Comparison of ENCODE assay signal across 21 mouse cellular contexts in the genomic region with DNA sequence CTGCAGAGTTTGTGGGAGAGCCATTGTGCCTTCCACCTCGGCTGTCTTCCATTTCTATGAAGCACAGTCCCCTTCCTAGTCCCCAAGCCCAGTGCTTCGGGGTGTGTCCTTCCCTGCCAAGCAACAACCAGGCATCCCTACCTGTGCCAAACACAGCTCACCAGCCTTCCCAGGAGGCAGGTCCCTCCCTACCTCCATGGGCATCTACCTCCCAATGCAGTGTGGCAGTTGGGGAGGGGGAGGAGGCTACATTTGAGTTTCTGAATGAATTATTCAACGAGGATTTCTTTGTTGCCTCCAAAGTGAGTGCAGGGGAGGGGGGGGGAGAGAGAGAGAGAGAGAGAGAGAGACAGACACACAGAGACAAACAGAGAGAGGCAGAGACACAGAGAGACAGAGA.
A peak's percentile ranks its signal among the peaks of the same experiment; 100 is the strongest.
DNase-seq lines count a peak whose midpoint lies in the region; ATAC-seq lines count a peak whose summit lies in the region.
"Had no signal": no experiment of that assay in that cellular context is flagged by ENCODE, and none has a peak within 500 bp of the region (broad histone marks: within the 10 kb centered on the region; RNA-seq: fewer than 3 reads in every experiment).

No protein-coding gene starts in this region.

- no peaks in the 10 kb centered on the region for H3K36me3 ChIP-seq in forebrain, embryonic 10.5 days (replicated peaks)
- no peaks in the 10 kb centered on the region for H3K36me3 ChIP-seq in forebrain, embryonic 13.5 days (ENCODE audit: poor library complexity, severe bottlenecking)
- no peaks in the 10 kb centered on the region for H3K36me3 ChIP-seq in hindbrain, embryonic 13.5 days
- no peaks in the 10 kb centered on the region for H3K36me3 ChIP-seq in midbrain, embryonic 15.5 days (replicated peaks)
- H3K36me3 ChIP-seq: limb, embryonic 15.5 days; neural tube, embryonic 15.5 days had no signal

- no peak overlapping the region for H3K4me3 ChIP-seq in forebrain, embryonic 10.5 days
- 0 out of 2 replicates have a peak overlapping the region, but pooled peaks have one; percentile 6 for H3K4me3 ChIP-seq in forebrain, embryonic 13.5 days
- H3K4me3 ChIP-seq in hindbrain, embryonic 13.5 days, result no peak overlapping the region
- no peak overlapping the region for H3K4me3 ChIP-seq in midbrain, embryonic 15.5 days
- H3K4me3 ChIP-seq: limb, embryonic 15.5 days; neural tube, embryonic 15.5 days had no signal

- peaks cover 34% of the 10 kb centered on the region for H3K4me1 ChIP-seq in forebrain, embryonic 10.5 days
- peaks cover 36% of the 10 kb centered on the region for H3K4me1 ChIP-seq in forebrain, embryonic 13.5 days
- peaks cover 32% of the 10 kb centered on the region for H3K4me1 ChIP-seq in hindbrain, embryonic 13.5 days (replicated peaks)
- H3K4me1 ChIP-seq in midbrain, embryonic 15.5 days, result peaks cover 31% of the 10 kb centered on the region
- H3K4me1 ChIP-seq: limb, embryonic 15.5 days had no signal

- 46% methylated on average over 3 of the region's 3 CpGs for WGBS in forebrain, embryonic 10.5 days
- WGBS in forebrain, embryonic 13.5 days, result 19% methylated on average over 3 of the region's 3 CpGs
- WGBS in hindbrain, embryonic 13.5 days, result 32% methylated on average over 3 of the region's 3 CpGs
- WGBS in midbrain, embryonic 15.5 days, result 17% methylated on average over 3 of the region's 3 CpGs

- no peak for DNase-seq in forebrain, embryonic 10.5 days (ENCODE audit: extremely low spot score, low spot score)
- no peak for DNase-seq in frontal cortex, adult 2 months (ENCODE audit: extremely low spot score in 1 of 2, low spot score in 1 of 2)
- DNase-seq in thymus, postnatal 10 days (ENCODE audit: low spot score in 2 of 2), result no peak
- DNase-seq in gastrocnemius, postnatal 14 days, result no peak
- DNase-seq: adrenal gland, postnatal 14 days; cerebellum, adult 9-11 months; heart, postnatal 36 days; kidney, adult 18-20 months; kidney, postnatal 10 days; left cerebral cortex, postnatal 4 days; lung, embryonic 14.5 days; thymus, adult 18-20 months; thymus, postnatal 4 days had no signal

- peak overlapping the region; percentile 51 for H3K4me2 ChIP-seq in forebrain, embryonic 13.5 days
- H3K4me2 ChIP-seq in hindbrain, embryonic 13.5 days, result no peak overlapping the region
- no peak overlapping the region for H3K4me2 ChIP-seq in midbrain, embryonic 15.5 days
- H3K4me2 ChIP-seq: limb, embryonic 15.5 days; lung, embryonic 14.5 days; neural tube, embryonic 15.5 days had no signal

- H3K27ac ChIP-seq in forebrain, embryonic 10.5 days, result peak overlapping the region; percentile 75
- peak overlapping the region; percentile 96 for H3K27ac ChIP-seq in forebrain, embryonic 13.5 days
- H3K27ac ChIP-seq in hindbrain, embryonic 13.5 days, result peak overlapping the region; percentile 59; the same call in 1 of the 2 replicates
- H3K27ac ChIP-seq in midbrain, embryonic 15.5 days, result peak overlapping the region; percentile 48
- H3K27ac ChIP-seq: limb, embryonic 15.5 days; liver, embryonic 14.5 days; macrophage; neural tube, embryonic 15.5 days had no signal

- intact Hi-C loops in gastrocnemius, postnatal 14 days (cut with DNase I; ENCODE audit: low total_unique reads), result no loop called here

- peak; percentile 50 for ATAC-seq in forebrain, embryonic 13.5 days
- no peak for ATAC-seq in hindbrain, embryonic 13.5 days (ENCODE audit: low FRiP score)
- no peak; the same call in 1 of the 2 replicates for ATAC-seq in midbrain, embryonic 15.5 days (replicated peaks)
- ATAC-seq: inflammation-experienced regulatory T-cells, adult 6 months had no signal

- peaks cover 63% of the 10 kb centered on the region for H3K27me3 ChIP-seq in forebrain, embryonic 10.5 days (ENCODE audit: poor library complexity, severe bottlenecking)
- H3K27me3 ChIP-seq in forebrain, embryonic 13.5 days, result peaks cover 10% of the 10 kb centered on the region; the same call in 1 of the 2 replicates
- 0 out of 2 replicates have a peak, but pooled peaks cover 16% of the 10 kb centered on the region for H3K27me3 ChIP-seq in hindbrain, embryonic 13.5 days
- H3K27me3 ChIP-seq in midbrain, embryonic 15.5 days (replicated peaks), result no peaks in the 10 kb centered on the region

- no peaks in the 10 kb centered on the region for H3K9me3 ChIP-seq in forebrain, embryonic 10.5 days
- peaks cover 3% of the 10 kb centered on the region; the same call in 1 of the 2 replicates for H3K9me3 ChIP-seq in forebrain, embryonic 13.5 days (replicated peaks)
- H3K9me3 ChIP-seq in hindbrain, embryonic 13.5 days, result no peaks in the 10 kb centered on the region
- no peaks in the 10 kb centered on the region for H3K9me3 ChIP-seq in midbrain, embryonic 15.5 days
- H3K9me3 ChIP-seq: limb, embryonic 15.5 days; neural tube, embryonic 15.5 days had no signal

- peak overlapping the region; percentile 10 for H3K9ac ChIP-seq in forebrain, embryonic 13.5 days
- H3K9ac ChIP-seq in hindbrain, embryonic 13.5 days, result no peak overlapping the region
- H3K9ac ChIP-seq in midbrain, embryonic 15.5 days, result no peak overlapping the region
- H3K9ac ChIP-seq: limb, embryonic 15.5 days; liver, embryonic 14.5 days; lung, embryonic 14.5 days; neural tube, embryonic 15.5 days had no signal
